Mouse (Mus musculus) heart, adult 18-20 months (tissue): ENCODE results near the gene Zfp277. TPM values are rescaled to one million over a fixed set of nuclear protein-coding genes. Genes with fewer than 3 reads are reported as not detected.

Experiments
- total RNA-seq, 2 experiments: library from RNA; stranded (reverse); gene quantifications; 2 replicates each; pipeline ENCODE4 v1.2.3; 2021

Zfp277 gene
- total RNA-seq, 2 experiments from 2014 or later: 11.6 to 13.1 TPM

Other genes with a start within 250 kb of the Zfp277 start
- gene Lsmem1, start 246.4 kb downstream of the Zfp277 start, total RNA-seq: 10 to 100 TPM; 50.9 to 60.2 TPM
- gene Ifrd1, start 197.4 kb downstream of the Zfp277 start, total RNA-seq: 100 to 1,000 TPM in 1 of 2 experiments, 10 to 100 TPM in 1; 98.6 to 105 TPM
- gene Dock4, start 50 bp upstream of the Zfp277 start, total RNA-seq: 10 to 100 TPM; 11.9 to 13.9 TPM